Mouse (Mus musculus): ENCODE data around the gene Fam178b. TPM values are rescaled to one million over a fixed set of nuclear protein-coding genes. Genes with fewer than 3 reads are reported as not detected.

Fam178b gene
- total and polyA plus RNA-seq, 2 experiments from 2014 or later: 0.41 TPM; not detected in 1

DNA sequence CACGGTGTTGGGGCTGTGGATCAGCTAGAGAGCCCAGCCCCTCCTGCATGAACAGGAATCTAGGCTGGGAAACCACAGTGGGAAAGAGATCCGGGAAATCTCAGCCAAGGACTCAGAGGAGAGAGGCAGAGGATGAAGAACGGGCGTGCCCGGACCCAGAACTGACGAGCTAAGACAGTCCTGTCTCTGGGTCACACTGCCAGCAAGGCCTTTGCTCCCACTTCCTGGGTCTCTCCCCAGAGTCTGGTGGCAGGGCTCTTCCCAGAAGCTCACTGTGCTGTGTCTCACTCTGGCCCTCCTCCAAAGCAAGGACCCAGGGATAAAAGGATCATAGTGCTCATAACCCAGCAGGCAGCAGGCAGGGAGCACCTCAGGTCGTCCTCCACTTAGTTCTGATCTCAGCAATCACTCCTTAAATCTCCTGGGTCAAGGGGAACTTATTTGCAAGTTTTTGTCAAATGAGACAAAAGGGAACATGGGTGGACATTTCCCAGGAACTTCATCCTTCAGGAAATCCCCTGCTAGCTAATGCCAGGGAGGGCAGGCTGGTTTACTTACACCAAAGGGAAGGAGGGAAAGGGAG is 113.2 kb downstream of the Fam178b start:
- Histone ChIP-seq H3K27me3 (ENCODE audit: insufficient read depth, low read length) (no peaks in the 10 kb centered on the region), H3K9ac (replicated peaks; ENCODE audit: low read length) (no peak overlapping the region), H3K27ac (no peak overlapping the region), H3K4me2 (ENCODE audit: low read depth, low read length) (no peak overlapping the region), H3K4me3 (ENCODE audit: low read length) (no peak overlapping the region), H3K36me3 (ENCODE audit: insufficient read depth, low read length) (no peaks in the 10 kb centered on the region), H3K9me3 (ENCODE audit: low read length) (no peaks in the 10 kb centered on the region), H3K4me1 (ENCODE audit: insufficient read depth, low read length) (peaks cover 6% of the 10 kb centered on the region; the same call in 1 of the 2 replicates)
- 48% methylated on average over 7 of the region's 7 CpGs for WGBS
- DNase-seq (ENCODE audit: low spot score): no peak
- TF ChIP-seq CTCF (IDR thresholded peaks at IDR 0.05; ENCODE audit: low read depth): no peak
- no peak for ATAC-seq

DNA sequence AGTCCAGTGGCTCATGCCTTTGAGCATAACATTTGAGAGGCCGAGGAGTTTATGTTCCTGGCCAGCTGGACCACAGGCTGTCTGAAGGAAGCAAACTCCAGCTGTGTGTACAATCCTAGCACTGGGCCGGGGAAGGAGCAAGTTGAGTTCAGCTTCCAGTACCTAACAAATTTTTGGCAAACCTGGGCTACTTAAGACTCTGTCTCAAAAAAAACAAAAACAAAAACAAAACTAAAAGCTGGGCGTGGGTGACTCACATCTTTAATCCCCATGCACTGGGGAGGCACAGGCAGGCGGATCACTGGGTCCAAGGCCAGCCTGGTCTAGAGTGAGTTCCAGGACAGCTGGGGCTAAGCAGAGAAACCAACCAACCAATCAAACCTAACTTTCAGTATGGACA is 114.2 kb downstream of the Fam178b start:
- 62% methylated on average over 4 of the region's 4 CpGs for WGBS
- ATAC-seq (no peak), DNase-seq (ENCODE audit: low spot score) (no peak)
- H3K9ac ChIP-seq (replicated peaks; ENCODE audit: low read length): no peak overlapping the region
- no peaks in the 10 kb centered on the region for H3K9me3 ChIP-seq (ENCODE audit: low read length)
- no peaks in the 10 kb centered on the region for H3K36me3 ChIP-seq (ENCODE audit: insufficient read depth, low read length)
- no peak overlapping the region for H3K27ac ChIP-seq
- H3K4me3 ChIP-seq (ENCODE audit: low read length): no peak overlapping the region
- H3K4me1 ChIP-seq (ENCODE audit: insufficient read depth, low read length): no peaks in the 10 kb centered on the region
- H3K27me3 ChIP-seq (ENCODE audit: insufficient read depth, low read length): no peaks in the 10 kb centered on the region
- TF ChIP-seq CTCF (IDR thresholded peaks at IDR 0.05; ENCODE audit: low read depth): no peak
- H3K4me2 ChIP-seq (ENCODE audit: low read depth, low read length): no peak overlapping the region

DNA sequence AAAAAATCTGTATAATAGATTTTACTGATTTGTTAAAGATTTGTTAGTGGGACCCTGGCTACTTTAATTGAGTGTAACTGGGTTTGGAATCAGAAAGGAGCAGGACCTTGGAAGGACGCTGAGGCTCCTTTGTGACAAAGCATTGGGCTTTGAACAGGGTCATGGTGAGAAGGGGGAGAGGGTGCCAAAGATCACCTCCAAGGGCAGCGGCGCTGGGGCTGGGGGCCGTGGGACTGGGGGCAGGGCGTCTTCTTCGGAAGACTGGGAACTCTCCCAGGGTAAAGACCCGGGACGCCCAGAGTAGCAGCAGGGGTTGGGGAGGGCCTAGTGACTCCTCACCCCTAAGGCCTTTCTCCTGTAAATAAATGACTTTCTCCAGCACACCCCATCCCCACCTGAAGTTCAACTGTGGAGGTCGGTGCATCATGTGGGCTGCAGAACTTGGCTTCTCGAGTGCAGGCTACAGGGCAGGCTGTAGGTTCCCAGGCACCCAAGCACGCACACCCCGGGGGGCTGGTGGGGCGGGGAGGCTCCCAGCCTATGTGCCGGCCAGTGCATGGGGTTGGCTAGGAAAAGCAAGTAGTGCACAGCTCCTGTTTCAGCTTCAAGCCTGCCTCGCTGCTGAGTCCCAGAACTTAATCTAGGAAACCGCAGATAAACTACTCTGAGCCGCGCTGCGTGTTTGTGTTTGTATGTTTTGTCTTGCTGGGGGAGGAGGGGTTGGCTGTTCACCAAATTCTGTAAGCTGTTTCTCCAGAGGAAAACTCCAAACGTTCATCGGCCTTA is 115.0 kb downstream of the Fam178b start:
- Histone ChIP-seq H3K36me3 (ENCODE audit: insufficient read depth, low read length) (no peaks in the 10 kb centered on the region), H3K4me2 (ENCODE audit: low read depth, low read length) (no peak overlapping the region), H3K4me3 (ENCODE audit: low read length) (no peak overlapping the region), H3K27ac (no peak overlapping the region), H3K9me3 (ENCODE audit: low read length) (no peaks in the 10 kb centered on the region), H3K27me3 (ENCODE audit: insufficient read depth, low read length) (no peaks in the 10 kb centered on the region), H3K4me1 (ENCODE audit: insufficient read depth, low read length) (no peaks in the 10 kb centered on the region), H3K9ac (replicated peaks; ENCODE audit: low read length) (no peak overlapping the region)
- DNase-seq (ENCODE audit: low spot score): no peak
- TF ChIP-seq CTCF (IDR thresholded peaks at IDR 0.05; ENCODE audit: low read depth): no peak
- 36% methylated on average over 21 of the region's 21 CpGs for WGBS
- ATAC-seq: no peak

DNA sequence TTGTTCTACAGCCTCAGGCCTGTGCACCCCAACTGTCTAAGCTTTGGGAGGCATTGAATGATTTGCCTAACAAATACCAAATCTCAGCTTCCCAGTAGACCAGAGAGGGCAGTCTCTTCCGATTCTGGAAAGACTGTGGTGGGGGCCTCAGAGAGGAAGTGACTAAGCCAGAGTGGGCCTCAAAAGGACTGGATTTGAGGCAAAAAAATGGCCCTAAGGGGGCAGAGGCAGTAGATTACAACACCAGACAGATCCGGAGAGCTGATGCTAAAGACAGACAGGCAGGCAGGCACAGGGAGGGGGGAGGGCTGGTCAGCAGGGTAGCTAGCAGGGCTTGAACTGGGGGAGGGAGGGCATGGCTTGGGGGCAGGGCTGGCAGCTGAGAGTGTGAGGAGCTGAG is 116.6 kb downstream of the Fam178b start:
- Histone ChIP-seq H3K27me3 (ENCODE audit: insufficient read depth, low read length) (no peaks in the 10 kb centered on the region), H3K36me3 (ENCODE audit: insufficient read depth, low read length) (no peaks in the 10 kb centered on the region), H3K27ac (no peak overlapping the region), H3K4me1 (ENCODE audit: insufficient read depth, low read length) (no peaks in the 10 kb centered on the region), H3K4me3 (ENCODE audit: low read length) (no peak overlapping the region), H3K9ac (replicated peaks; ENCODE audit: low read length) (no peak overlapping the region), H3K9me3 (ENCODE audit: low read length) (no peaks in the 10 kb centered on the region), H3K4me2 (ENCODE audit: low read depth, low read length) (no peak overlapping the region)
- TF ChIP-seq CTCF (IDR thresholded peaks at IDR 0.05; ENCODE audit: low read depth): no peak
- WGBS: 20% methylated on average over 2 of the region's 2 CpGs
- DNase-seq (ENCODE audit: low spot score) (no peak), ATAC-seq (no peak)

DNA sequence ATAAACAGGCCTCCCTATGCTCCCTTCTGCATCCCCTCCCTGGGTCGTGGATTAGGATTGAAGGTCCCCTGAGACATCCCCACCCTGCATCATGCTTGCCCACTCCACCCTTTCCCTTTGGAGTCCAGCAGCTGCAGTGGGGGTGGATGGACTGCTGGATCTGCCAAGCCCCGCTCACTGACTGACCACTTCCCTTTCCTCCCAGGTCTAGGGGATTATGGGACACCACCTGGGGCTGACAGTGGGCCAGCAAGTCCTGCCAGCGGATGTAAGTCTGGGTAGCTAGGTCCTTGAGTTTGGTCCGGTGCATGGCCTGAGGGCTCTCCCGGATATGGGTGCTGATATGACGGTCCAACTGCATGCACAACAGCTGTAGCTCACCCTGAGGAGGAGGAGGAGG is 118.9 kb downstream of the Fam178b start:
- H3K4me2 ChIP-seq (ENCODE audit: low read depth, low read length): no peak overlapping the region
- no peak for DNase-seq (ENCODE audit: low spot score)
- H3K27ac ChIP-seq: no peak overlapping the region
- H3K9me3 ChIP-seq (ENCODE audit: low read length): no peaks in the 10 kb centered on the region
- H3K36me3 ChIP-seq (ENCODE audit: insufficient read depth, low read length): no peaks in the 10 kb centered on the region
- no peak for TF ChIP-seq CTCF (IDR thresholded peaks at IDR 0.05; ENCODE audit: low read depth)
- no peaks in the 10 kb centered on the region for H3K27me3 ChIP-seq (ENCODE audit: insufficient read depth, low read length)
- no peak overlapping the region for H3K4me3 ChIP-seq (ENCODE audit: low read length)
- no peak for ATAC-seq
- H3K9ac ChIP-seq (replicated peaks; ENCODE audit: low read length): no peak overlapping the region
- H3K4me1 ChIP-seq (ENCODE audit: insufficient read depth, low read length): no peaks in the 10 kb centered on the region
- WGBS: 82% methylated on average over 6 of the region's 6 CpGs

- 67% methylated on average over 4 of the region's 4 CpGs for WGBS
- Histone ChIP-seq H3K27ac (no peak overlapping the region), H3K36me3 (ENCODE audit: insufficient read depth, low read length) (no peaks in the 10 kb centered on the region), H3K4me2 (ENCODE audit: low read depth, low read length) (no peak overlapping the region), H3K4me3 (ENCODE audit: low read length) (no peak overlapping the region), H3K9ac (replicated peaks; ENCODE audit: low read length) (no peak overlapping the region), H3K4me1 (ENCODE audit: insufficient read depth, low read length) (peaks cover 3% of the 10 kb centered on the region; the same call in 1 of the 2 replicates), H3K27me3 (ENCODE audit: insufficient read depth, low read length) (no peaks in the 10 kb centered on the region), H3K9me3 (ENCODE audit: low read length) (no peaks in the 10 kb centered on the region)
- ATAC-seq: no peak
- no peak for DNase-seq (ENCODE audit: low spot score)
- no peak for TF ChIP-seq CTCF (IDR thresholded peaks at IDR 0.05; ENCODE audit: low read depth)
Measured at GRCm38 (mm10) chr1:36563632-36564031, 119.4 kb downstream of the Fam178b start.

GRCm38 (mm10) chr1:36563197-36563596 is 119.8 kb downstream of the Fam178b start:
- no peaks in the 10 kb centered on the region for H3K27me3 ChIP-seq (ENCODE audit: insufficient read depth, low read length)
- DNase-seq (ENCODE audit: low spot score) (no peak), ATAC-seq (no peak)
- peaks cover 6% of the 10 kb centered on the region; the same call in 1 of the 2 replicates for H3K4me1 ChIP-seq (ENCODE audit: insufficient read depth, low read length)
- no peaks in the 10 kb centered on the region for H3K9me3 ChIP-seq (ENCODE audit: low read length)
- no peak overlapping the region for H3K9ac ChIP-seq (replicated peaks; ENCODE audit: low read length)
- no peak overlapping the region for H3K4me2 ChIP-seq (ENCODE audit: low read depth, low read length)
- H3K36me3 ChIP-seq (ENCODE audit: insufficient read depth, low read length): no peaks in the 10 kb centered on the region
- no peak overlapping the region for H3K27ac ChIP-seq
- H3K4me3 ChIP-seq (ENCODE audit: low read length): no peak overlapping the region
- 62% methylated on average over 2 of the region's 2 CpGs for WGBS
- TF ChIP-seq CTCF (IDR thresholded peaks at IDR 0.05; ENCODE audit: low read depth): no peak
